Mouse (Mus musculus) E14TG2a.4 (cell line): Measurements from ENCODE around the gene Pkm.

ENCODE experiments used
- CTCF ChIP-seq: conservative IDR thresholded peaks from 2 replicates; pipeline ENCODE4 v1.5.1; 2014; ENCODE audit warnings: low read length
- NANOG ChIP-seq: IDR thresholded peaks from 2 replicates; pipeline ENCODE4 v1.6.1; 2014; ENCODE audit warnings: borderline replicate concordance, low read length, mixed read lengths
- POU5F1 ChIP-seq: IDR thresholded peaks from 2 replicates; pipeline ENCODE4 v1.6.1; 2014; ENCODE audit warnings: low read length, borderline replicate concordance

DNA sequence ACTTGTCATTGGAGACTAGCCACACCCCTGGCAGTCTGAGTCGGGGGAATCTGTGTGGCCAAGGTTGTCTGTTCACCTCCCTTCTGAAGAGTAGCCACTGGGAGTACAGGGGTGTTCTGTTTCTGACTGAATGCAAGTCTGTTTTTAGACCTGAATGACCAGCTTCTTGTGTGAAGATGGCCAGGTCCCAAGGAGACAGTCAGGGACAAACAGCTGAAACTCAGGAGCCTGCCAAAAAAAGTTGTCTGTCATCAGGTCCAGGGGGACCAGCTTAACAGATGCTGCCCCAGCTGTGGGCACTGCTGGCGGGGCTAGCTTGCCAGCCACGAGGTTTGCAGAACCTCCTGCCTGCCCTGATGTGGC is 39.3 kb downstream of the Pkm start:
- no peak for TF ChIP-seq CTCF
- no peak for TF ChIP-seq POU5F1
- no peak for TF ChIP-seq NANOG
